Mouse (Mus musculus) small intestine, adult 2 months (tissue): ENCODE measurements at regions not wholly inside any gene's neighbourhood (a gene's known extent, or its start where the extent isn't known, plus 50 kb on each side); places are given as distances from the start of the nearest gene placed in this dataset.

Experiments
- CTCF ChIP-seq: fragments of 200-500 bp; IDR thresholded peaks from 2 replicates; pipeline ENCODE4 v1.5.1; 2012; ENCODE audit warnings: low read depth, mild to moderate bottlenecking, control low read depth, inconsistent platforms, low read length, moderate library complexity, mixed read lengths; ENCODE audit not compliant: insufficient replicate concordance, insufficient read length; ENCODE audit errors: extremely low read depth
- POLR2A ChIP-seq: fragments of 200-500 bp; IDR thresholded peaks from 2 replicates; pipeline ENCODE4 v1.6.1; 2012; ENCODE audit warnings: low read depth, mild to moderate bottlenecking, control low read depth, inconsistent platforms, low read length, moderate library complexity

DNA sequence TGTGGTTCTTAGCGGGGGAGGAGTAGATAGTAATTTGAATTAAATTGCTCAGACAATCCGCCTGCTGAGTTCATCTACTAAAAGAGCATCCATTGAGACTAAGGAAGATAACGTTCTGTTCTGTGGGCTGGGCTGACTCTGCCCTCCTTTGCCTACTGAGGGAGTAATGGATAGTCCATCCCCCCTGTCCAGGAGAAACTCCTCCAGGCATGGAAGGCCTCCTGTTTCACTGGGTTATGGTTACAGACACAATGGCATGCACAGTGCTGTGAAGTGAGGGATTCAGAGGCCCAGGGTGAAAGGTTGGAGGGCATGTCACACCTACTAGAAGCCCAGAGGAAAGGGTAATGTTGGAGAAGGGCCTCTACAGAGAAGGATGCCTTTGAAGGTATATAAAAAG is 287.2 kb upstream of the Xrcc4 start:
- no peak for TF ChIP-seq CTCF
- no peak for TF ChIP-seq POLR2A
